Mouse (Mus musculus) mature B cell (primary cell): ENCODE data around the gene Siah2.

Experiments used
- in situ Hi-C: fragments of 300-500 bp; cut with MboI; formaldehyde crosslinking; loops from 2 replicates; pipeline ENCODE4 v1.14.3; 2019

The Siah2 gene

GRCm38 (mm10) chr3:58695044-58695443 lies 2.8 kb upstream of the Siah2 start:
- in situ Hi-C loops = loop anchor here (25.0 kb wide), 1 partner anchor 183 kb away; no protein-coding TSS in a partner anchor

- in situ Hi-C loops = loop anchor here (25.0 kb wide), 1 partner anchor 181 kb away; no protein-coding TSS in a partner anchor
Observed at GRCm38 (mm10) chr3:58693331-58693730, 1.1 kb upstream of the Siah2 start.

- in situ Hi-C loops = loop anchor here (25.0 kb wide), 1 partner anchor 179 kb away; no protein-coding TSS in a partner anchor
Observed at GRCm38 (mm10) chr3:58691374-58691939, 743 bp downstream of the Siah2 start.

GRCm38 (mm10) chr3:58690619-58691373 lies 1.4 kb downstream of the Siah2 start:
- in situ Hi-C loops = loop anchor here (25.0 kb wide), 1 partner anchor 178 kb away; no protein-coding TSS in a partner anchor

GRCm38 (mm10) chr3:58689721-58690120 lies 2.5 kb downstream of the Siah2 start:
- in situ Hi-C loops = loop anchor here (25.0 kb wide), 1 partner anchor 177 kb away; no protein-coding TSS in a partner anchor

GRCm38 (mm10) chr3:58689105-58689504 lies 3.1 kb downstream of the Siah2 start:
- in situ Hi-C loops = loop anchor here (25.0 kb wide), 1 partner anchor 177 kb away; no protein-coding TSS in a partner anchor

GRCm38 (mm10) chr3:58688551-58688950 lies 3.6 kb downstream of the Siah2 start:
- in situ Hi-C loops = loop anchor here (25.0 kb wide), 1 partner anchor 176 kb away; no protein-coding TSS in a partner anchor

- in situ Hi-C loops = loop anchor here (25.0 kb wide), 1 partner anchor 175 kb away; no protein-coding TSS in a partner anchor
Observed at GRCm38 (mm10) chr3:58686922-58687284, 5.3 kb downstream of the Siah2 start.

- in situ Hi-C loops = loop anchor here (25.0 kb wide), 1 partner anchor 174 kb away; no protein-coding TSS in a partner anchor
Observed at GRCm38 (mm10) chr3:58686206-58686921, 5.8 kb downstream of the Siah2 start.

GRCm38 (mm10) chr3:58685396-58685795 lies 6.8 kb downstream of the Siah2 start:
- in situ Hi-C loops = loop anchor here (25.0 kb wide), 1 partner anchor 173 kb away; no protein-coding TSS in a partner anchor

GRCm38 (mm10) chr3:58683346-58683745 lies 8.9 kb downstream of the Siah2 start:
- in situ Hi-C loops = loop anchor here (25.0 kb wide), 1 partner anchor 171 kb away; no protein-coding TSS in a partner anchor

- in situ Hi-C loops = loop anchor here (25.0 kb wide), 1 partner anchor 170 kb away; no protein-coding TSS in a partner anchor
Observed at GRCm38 (mm10) chr3:58682336-58682735, 9.9 kb downstream of the Siah2 start.

GRCm38 (mm10) chr3:58681831-58682230 lies 10.4 kb downstream of the Siah2 start:
- in situ Hi-C loops = loop anchor here (25.0 kb wide), 1 partner anchor 170 kb away; no protein-coding TSS in a partner anchor

GRCm38 (mm10) chr3:58680943-58681637 lies 11.1 kb downstream of the Siah2 start:
- in situ Hi-C loops = loop anchor here (25.0 kb wide), 1 partner anchor 169 kb away; no protein-coding TSS in a partner anchor

- in situ Hi-C loops = loop anchor here (25.0 kb wide), 1 partner anchor 168 kb away; no protein-coding TSS in a partner anchor
Observed at GRCm38 (mm10) chr3:58679996-58680395, 12.2 kb downstream of the Siah2 start.

- in situ Hi-C loops = loop anchor here (25.0 kb wide), 1 partner anchor 167 kb away; no protein-coding TSS in a partner anchor
Observed at GRCm38 (mm10) chr3:58678905-58679304, 13.3 kb downstream of the Siah2 start.

- in situ Hi-C loops = loop anchor here (25.0 kb wide), 1 partner anchor 166 kb away; no protein-coding TSS in a partner anchor
Observed at GRCm38 (mm10) chr3:58678384-58678783, 13.8 kb downstream of the Siah2 start.

- in situ Hi-C loops = loop anchor here (25.0 kb wide), 1 partner anchor 165 kb away; no protein-coding TSS in a partner anchor
Observed at GRCm38 (mm10) chr3:58677615-58678014, 14.6 kb downstream of the Siah2 start.

- in situ Hi-C loops = no loop called here
Observed at GRCm38 (mm10) chr3:58673295-58673694, 18.9 kb downstream of the Siah2 start.

- in situ Hi-C loops = no loop called here
Observed at GRCm38 (mm10) chr3:58672481-58673183, 19.6 kb downstream of the Siah2 start.
